ENCODE assay signal across 7 mouse cellular contexts in the genomic region with DNA sequence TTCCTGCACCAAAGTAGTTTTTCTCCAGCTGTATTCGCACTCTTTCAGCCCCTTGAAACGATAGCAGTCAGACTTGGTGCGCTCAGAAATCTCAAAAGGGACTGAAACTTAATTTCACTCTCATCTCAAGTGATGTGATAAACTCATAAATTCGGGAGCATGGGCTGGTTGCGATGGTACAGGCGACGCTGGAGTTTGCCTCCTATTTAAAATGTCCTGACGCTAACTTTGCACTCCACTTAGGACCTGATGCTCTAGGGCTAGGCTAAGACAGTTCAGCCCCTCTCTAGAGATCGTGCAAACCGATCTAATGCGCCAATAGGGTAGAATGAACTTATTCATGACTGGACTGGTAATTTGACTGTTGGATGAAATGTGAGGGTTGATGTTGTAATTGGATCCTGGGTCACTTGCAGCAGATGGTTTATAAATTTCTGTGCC. TPM values are rescaled to one million over a fixed set of nuclear protein-coding genes. Genes with fewer than 3 reads are reported as not detected.
DNase-seq lines count a peak whose midpoint lies in the region; ATAC-seq lines count a peak whose summit lies in the region.

No protein-coding gene starts in this region.

- H3K9me3 ChIP-seq in hindbrain, embryonic 12.5 days (replicated peaks) = no peaks in the 10 kb centered on the region
- H3K9me3 ChIP-seq in midbrain, embryonic 11.5 days (ENCODE audit: control insufficient read depth, low read length) = no peaks in the 10 kb centered on the region

- H3K4me3 ChIP-seq in hindbrain, embryonic 12.5 days = peak overlapping the region; percentile 89
- peak overlapping the region; percentile 94 for H3K4me3 ChIP-seq in midbrain, embryonic 11.5 days (ENCODE audit: low read depth, low read length)

- peak overlapping the region; percentile 100 for H3K27ac ChIP-seq in hindbrain, embryonic 12.5 days
- H3K27ac ChIP-seq in midbrain, embryonic 11.5 days (ENCODE audit: low read depth, low read length) = peak overlapping the region; percentile 100

- H3K4me2 ChIP-seq in hindbrain, embryonic 12.5 days (replicated peaks) = peak overlapping the region; percentile 97
- peak overlapping the region; percentile 70 for H3K4me2 ChIP-seq in midbrain, embryonic 11.5 days

- peaks cover 28% of the 10 kb centered on the region for H3K4me1 ChIP-seq in hindbrain, embryonic 12.5 days
- H3K4me1 ChIP-seq in midbrain, embryonic 11.5 days (ENCODE audit: control insufficient read depth, insufficient read depth, low read length) = peaks cover 14% of the 10 kb centered on the region

- no peaks in the 10 kb centered on the region for H3K27me3 ChIP-seq in hindbrain, embryonic 12.5 days
- H3K27me3 ChIP-seq in midbrain, embryonic 11.5 days (ENCODE audit: control insufficient read depth, insufficient read depth, low read length) = no peaks in the 10 kb centered on the region

- peak; percentile 27 to 70 for DNase-seq in spleen, postnatal 4 days (ENCODE audit: low spot score in 2 of 2)
- no peak for DNase-seq in spleen, postnatal 36 days (ENCODE audit: low spot score in 2 of 2)
- peak; percentile 50 for DNase-seq in c-Kit-positive CD71-positive TER-119-negative erythroid progenitor cells, embryonic 14.5 days (ENCODE audit: low read depth)
- DNase-seq in midbrain, embryonic 11.5 days (ENCODE audit: low spot score, missing footprints) = peak; percentile 94
- DNase-seq in right cerebral cortex, postnatal 10 days (ENCODE audit: low spot score in 2 of 2) = no peak
- DNase-seq in urinary bladder, postnatal 14 days (ENCODE audit: low spot score) = no peak

- ATAC-seq in hindbrain, embryonic 12.5 days (ENCODE audit: low FRiP score) = no peak
- no peak for ATAC-seq in midbrain, embryonic 11.5 days (ENCODE audit: low FRiP score)

- WGBS in hindbrain, embryonic 12.5 days = 1% methylated on average over 11 of the region's 11 CpGs
- WGBS in midbrain, embryonic 11.5 days = under 1% methylated on average over 11 of the region's 11 CpGs

- H3K36me3 ChIP-seq in hindbrain, embryonic 12.5 days = no peaks in the 10 kb centered on the region
- H3K36me3 ChIP-seq in midbrain, embryonic 11.5 days (ENCODE audit: control insufficient read depth, insufficient read depth, low read length) = no peaks in the 10 kb centered on the region

- peak overlapping the region; percentile 99 for H3K9ac ChIP-seq in hindbrain, embryonic 12.5 days
- H3K9ac ChIP-seq in midbrain, embryonic 11.5 days (ENCODE audit: low read length) = peak overlapping the region; percentile 100

RNA-seq across cellular contexts. Expression of a gene that starts 0.4 kb away (rescaled TPM):
- 1.3 TPM in 2 replicates for polyA plus RNA-seq in hindbrain, embryonic 12.5 days (2016; fragmentation: Nextera tagmentation; extraction: Ambion mirVana)
- 0.56 and 0.68 TPM in 2 replicates for polyA plus RNA-seq in midbrain, embryonic 11.5 days (2014; fragmentation: Nextera tagmentation; extraction: Ambion mirVana)

RNA-seq across cellular contexts. Expression of a gene that starts 1.3 kb away (rescaled TPM):
- polyA plus RNA-seq in hindbrain, embryonic 12.5 days (2016; fragmentation: Nextera tagmentation; extraction: Ambion mirVana) = 132 and 139 TPM in 2 replicates
- 112 and 115 TPM in 2 replicates for polyA plus RNA-seq in midbrain, embryonic 11.5 days (2014; fragmentation: Nextera tagmentation; extraction: Ambion mirVana)

RNA-seq across cellular contexts. Expression of a gene that starts 32.6 kb away (rescaled TPM):
- 21.7 and 22.6 TPM in 2 replicates for polyA plus RNA-seq in hindbrain, embryonic 12.5 days (2016; fragmentation: Nextera tagmentation; extraction: Ambion mirVana)
- 10.5 and 12.9 TPM in 2 replicates for polyA plus RNA-seq in midbrain, embryonic 11.5 days (2014; fragmentation: Nextera tagmentation; extraction: Ambion mirVana)

RNA-seq across cellular contexts. Expression of a gene that starts 48.5 kb away (rescaled TPM):
- polyA plus RNA-seq in hindbrain, embryonic 12.5 days (2016; fragmentation: Nextera tagmentation; extraction: Ambion mirVana) = 9.7 and 11.8 TPM in 2 replicates
- polyA plus RNA-seq in midbrain, embryonic 11.5 days (2014; fragmentation: Nextera tagmentation; extraction: Ambion mirVana) = 2.1 and 3.3 TPM in 2 replicates

Comparison
In these comparisons a context has a peak if more than half of its experiments do, and no peak if none do; other contexts are left out.
1. DNase-seq: peak in spleen, postnatal 4 days (2 of 2), c-Kit-positive CD71-positive TER-119-negative erythroid progenitor cells, embryonic 14.5 days (single experiment) and midbrain, embryonic 11.5 days (single experiment); none in spleen, postnatal 36 days (0 of 2), right cerebral cortex, postnatal 10 days (0 of 2) and urinary bladder, postnatal 14 days (single experiment).